Mouse (Mus musculus) stomach, embryonic 15.5 days (tissue): ENCODE results near the gene Stambpl1. TPM values are rescaled to one million over a fixed set of nuclear protein-coding genes. Genes with fewer than 3 reads are reported as not detected.
"Not testable (repeated sequence)": the region's sequence is repeated elsewhere in the genome, so short reads cannot be mapped to it uniquely, and the experiment has no call there.

Source experiments
- ATAC-seq: fragments of 200-750 bp; cut with Nextera tagmentation; 2 replicates; pipeline ENCODE4 v1.8.0; 2017; ENCODE audit warnings: low read depth, moderate number of reproducible peaks, moderate TSS enrichment; ENCODE audit not compliant: insufficient read depth, low FRiP score
- H3K27ac ChIP-seq: fragments of 300-500 bp; sonication (generic); 2 replicates; pipeline ENCODE4 v1.5.1; 2015; ENCODE audit warnings: mild to moderate bottlenecking, inconsistent platforms
- H3K27me3 ChIP-seq: fragments of 300-500 bp; sonication (generic); replicated peaks from 2 replicates; pipeline ENCODE4 v1.6.1; 2015; ENCODE audit warnings: inconsistent platforms
- H3K36me3 ChIP-seq: fragments of 300-500 bp; sonication (generic); 2 replicates; pipeline ENCODE4 v1.6.1; 2015; ENCODE audit warnings: inconsistent platforms
- H3K4me1 ChIP-seq: fragments of 300-500 bp; sonication (generic); 2 replicates; pipeline ENCODE4 v1.6.1; 2015; ENCODE audit warnings: inconsistent platforms
- H3K4me2 ChIP-seq: fragments of 300-500 bp; sonication (generic); 2 replicates; pipeline ENCODE4 v1.6.1; 2015; ENCODE audit warnings: mild to moderate bottlenecking, inconsistent platforms
- H3K4me3 ChIP-seq: fragments of 300-500 bp; sonication (generic); replicated peaks from 2 replicates; pipeline ENCODE4 v1.5.1; 2015; ENCODE audit warnings: inconsistent platforms
- H3K9ac ChIP-seq: fragments of 300-500 bp; sonication (generic); 2 replicates; pipeline ENCODE4 v1.6.1; 2015; ENCODE audit warnings: inconsistent platforms
- H3K9me3 ChIP-seq: fragments of 300-500 bp; sonication (generic); 2 replicates; pipeline ENCODE4 v1.6.1; 2016; ENCODE audit warnings: inconsistent platforms
- WGBS: fragments of 180-500 bp; shearing (Covaris S2); methylation state at CpG from one replicate; pipeline ENCODE4 v1.1.7; 2015; 5-methylcytosine and 5-hydroxymethylcytosine counted together
- polyA plus RNA-seq: library from polyadenylated mRNA; unstranded; fragments of >200 nt; fragmentation: Nextera tagmentation; extraction: Ambion mirVana; gene quantifications from 2 replicates; pipeline ENCODE4 v1.2.1, GENCODE M21; 2015

Gene Stambpl1
- polyA plus RNA-seq, 1 experiment from 2014 or later, result 11.6 TPM

GRCm38 (mm10) chr19:34202668-34203067, 10.6 kb downstream of the Stambpl1 start:
- Histone ChIP-seq H3K36me3 (no peaks in the 10 kb centered on the region), H3K9ac (no peak overlapping the region), H3K4me1 (no peaks in the 10 kb centered on the region), H3K4me2 (no peak overlapping the region), H3K4me3 (no peak overlapping the region), H3K27me3 (no peaks in the 10 kb centered on the region), H3K27ac (no peak overlapping the region), H3K9me3 (no peaks in the 10 kb centered on the region)
- ATAC-seq, result no peak
- WGBS, result 72% methylated on average over 2 of the region's 2 CpGs

DNA sequence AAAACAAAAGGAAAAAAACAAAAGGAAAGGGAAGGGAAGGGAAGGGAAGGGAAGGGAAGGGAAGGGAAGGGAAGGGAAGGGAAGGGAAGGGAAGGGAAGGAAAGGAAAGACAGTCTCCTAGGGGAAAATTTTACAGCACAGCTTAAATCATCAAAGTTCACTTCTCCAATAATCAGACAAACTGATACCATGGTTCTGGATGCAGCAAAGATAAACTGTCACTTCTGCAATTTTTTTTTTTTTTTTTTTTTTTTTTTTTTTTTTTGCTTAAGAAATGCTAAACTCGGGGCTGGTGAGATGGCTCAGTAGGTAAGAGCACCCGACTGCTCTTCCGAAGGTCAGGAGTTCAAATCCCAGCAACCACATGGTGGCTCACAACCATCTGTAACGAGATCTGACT, 14.1 kb downstream of the Stambpl1 start:
- WGBS, result 79% methylated on average over 4 of the region's 4 CpGs
- H3K9me3 ChIP-seq, H3K36me3 ChIP-seq, H3K4me3 ChIP-seq, H3K4me2 ChIP-seq, H3K27me3 ChIP-seq, H3K9ac ChIP-seq, H3K4me1 ChIP-seq, H3K27ac ChIP-seq, ATAC-seq: not testable (repeated sequence)

- Histone ChIP-seq H3K4me3 (no peak overlapping the region), H3K36me3 (no peaks in the 10 kb centered on the region), H3K9ac (no peak overlapping the region), H3K27ac (no peak overlapping the region), H3K4me1 (no peaks in the 10 kb centered on the region), H3K9me3 (no peaks in the 10 kb centered on the region), H3K27me3 (no peaks in the 10 kb centered on the region), H3K4me2 (no peak overlapping the region)
- 71% methylated on average over 8 of the region's 8 CpGs for WGBS
- ATAC-seq, result no peak
Measured at GRCm38 (mm10) chr19:34206760-34207440, 14.9 kb downstream of the Stambpl1 start.

GRCm38 (mm10) chr19:34209031-34209430, 17.0 kb downstream of the Stambpl1 start:
- Histone ChIP-seq H3K4me2 (no peak overlapping the region), H3K36me3 (no peaks in the 10 kb centered on the region), H3K27ac (no peak overlapping the region), H3K27me3 (no peaks in the 10 kb centered on the region), H3K4me3 (no peak overlapping the region), H3K9me3 (no peaks in the 10 kb centered on the region), H3K9ac (no peak overlapping the region), H3K4me1 (no peaks in the 10 kb centered on the region)
- ATAC-seq, result peak; percentile 87
- WGBS, result 56% methylated on average over 3 of the region's 3 CpGs

DNA sequence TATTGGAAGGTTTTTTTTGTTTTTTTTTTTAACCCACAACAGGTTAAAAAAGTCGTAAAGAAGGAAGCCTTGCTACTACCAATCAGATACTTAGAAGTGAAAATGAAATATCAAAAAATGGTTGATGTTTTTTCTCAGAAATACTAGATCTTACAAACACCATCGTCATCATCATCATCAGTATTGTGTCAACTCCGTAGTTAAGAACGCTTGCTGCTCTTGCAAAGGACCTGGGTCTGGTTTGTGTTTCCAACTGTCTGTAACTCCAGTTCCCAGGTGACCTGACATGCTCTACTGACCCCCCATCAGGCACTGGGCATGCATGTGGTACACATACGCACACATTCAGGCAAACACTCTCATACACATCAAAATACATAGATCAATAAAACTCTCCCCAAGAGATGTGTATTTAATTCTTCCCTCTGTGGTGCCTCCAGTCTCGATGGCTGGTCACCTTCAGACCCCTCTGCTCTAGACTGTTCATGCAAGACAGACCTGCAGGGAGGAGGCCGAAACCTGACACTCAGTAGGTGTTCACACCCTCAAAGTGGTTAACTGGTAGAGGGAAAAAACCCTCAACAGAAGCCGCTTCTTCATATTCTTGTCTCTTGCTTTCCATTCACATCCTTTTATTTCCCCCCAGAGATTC, 18.0 kb downstream of the Stambpl1 start:
- H3K36me3 ChIP-seq, result no peaks in the 10 kb centered on the region
- WGBS, result 83% methylated on average over 8 of the region's 8 CpGs
- H3K4me3 ChIP-seq, result no peak overlapping the region
- no peaks in the 10 kb centered on the region for H3K9me3 ChIP-seq
- ATAC-seq, result no peak
- H3K27me3 ChIP-seq, result no peaks in the 10 kb centered on the region
- no peaks in the 10 kb centered on the region for H3K4me1 ChIP-seq
- H3K9ac ChIP-seq, result no peak overlapping the region
- H3K4me2 ChIP-seq, result no peak overlapping the region
- H3K27ac ChIP-seq, result no peak overlapping the region

GRCm38 (mm10) chr19:34210841-34211240, 18.8 kb downstream of the Stambpl1 start:
- Histone ChIP-seq H3K9me3 (no peaks in the 10 kb centered on the region), H3K27me3 (no peaks in the 10 kb centered on the region), H3K4me1 (no peaks in the 10 kb centered on the region), H3K27ac (no peak overlapping the region), H3K9ac (no peak overlapping the region), H3K36me3 (no peaks in the 10 kb centered on the region), H3K4me3 (no peak overlapping the region), H3K4me2 (no peak overlapping the region)
- no peak for ATAC-seq
- WGBS, result 64% methylated on average over 2 of the region's 2 CpGs

GRCm38 (mm10) chr19:34212489-34213250, 20.6 kb downstream of the Stambpl1 start:
- Histone ChIP-seq H3K4me3 (no peak overlapping the region), H3K4me2 (no peak overlapping the region), H3K27ac (no peak overlapping the region), H3K9ac (no peak overlapping the region), H3K4me1 (no peaks in the 10 kb centered on the region), H3K9me3 (no peaks in the 10 kb centered on the region), H3K36me3 (no peaks in the 10 kb centered on the region), H3K27me3 (no peaks in the 10 kb centered on the region)
- WGBS, result 76% methylated on average over 12 of the region's 12 CpGs
- no peak for ATAC-seq

DNA sequence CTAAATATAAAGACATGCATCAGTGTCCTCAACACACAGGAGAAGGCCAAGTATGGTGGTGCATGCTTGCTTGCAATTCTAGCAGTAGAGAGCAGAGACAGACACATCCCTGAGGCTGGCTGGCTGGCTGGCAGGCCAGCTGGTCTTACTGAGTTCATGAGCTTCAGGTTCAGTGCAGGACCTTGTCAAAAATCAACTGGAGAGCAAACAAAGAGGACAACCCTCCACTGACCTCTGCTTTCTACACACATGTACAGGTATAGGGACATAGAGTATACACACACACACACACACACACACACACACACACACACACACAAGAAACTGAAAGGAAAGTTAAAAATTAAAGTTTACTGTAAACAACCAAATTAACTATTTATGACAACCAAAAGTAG, 21.2 kb downstream of the Stambpl1 start:
- H3K9me3 ChIP-seq, result no peaks in the 10 kb centered on the region
- no peaks in the 10 kb centered on the region for H3K27me3 ChIP-seq
- H3K4me1 ChIP-seq, result no peaks in the 10 kb centered on the region
- H3K36me3 ChIP-seq, result no peaks in the 10 kb centered on the region
- no peak overlapping the region for H3K4me3 ChIP-seq
- H3K4me2 ChIP-seq, result no peak overlapping the region
- no peak overlapping the region for H3K27ac ChIP-seq
- no peak overlapping the region for H3K9ac ChIP-seq
- no peak for ATAC-seq

DNA sequence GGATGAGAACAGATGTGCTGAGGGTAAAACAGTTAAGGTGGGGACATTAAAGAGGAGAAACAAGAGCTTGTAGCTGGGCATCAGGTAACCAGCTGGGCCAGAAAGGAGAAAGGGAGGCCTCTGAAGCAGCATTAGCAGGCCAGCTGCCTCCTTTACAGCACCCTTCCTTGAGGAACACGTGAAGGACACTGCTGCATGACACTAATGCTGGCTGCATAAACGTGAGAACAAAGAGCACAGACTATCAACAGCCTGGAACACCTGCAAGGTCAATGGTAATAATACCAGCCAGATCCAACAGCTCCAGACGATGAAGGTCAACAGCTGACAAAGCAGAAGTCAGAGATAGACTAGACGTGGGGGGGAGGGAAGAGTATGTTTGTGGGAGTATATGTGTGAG, 22.1 kb downstream of the Stambpl1 start:
- no peaks in the 10 kb centered on the region for H3K4me1 ChIP-seq
- H3K27ac ChIP-seq, result no peak overlapping the region
- no peak overlapping the region for H3K4me2 ChIP-seq
- no peaks in the 10 kb centered on the region for H3K36me3 ChIP-seq
- peak; percentile 51 for ATAC-seq
- H3K27me3 ChIP-seq, result no peaks in the 10 kb centered on the region
- H3K9me3 ChIP-seq, result no peaks in the 10 kb centered on the region
- 35% methylated on average over 4 of the region's 4 CpGs for WGBS
- no peak overlapping the region for H3K4me3 ChIP-seq
- no peak overlapping the region for H3K9ac ChIP-seq

GRCm38 (mm10) chr19:34216956-34217355, 24.9 kb downstream of the Stambpl1 start:
- no peak overlapping the region for H3K4me3 ChIP-seq
- H3K27ac ChIP-seq, result no peak overlapping the region
- no peak overlapping the region for H3K9ac ChIP-seq
- no peaks in the 10 kb centered on the region for H3K4me1 ChIP-seq
- WGBS, result 59% methylated on average over 5 of the region's 5 CpGs
- no peaks in the 10 kb centered on the region for H3K36me3 ChIP-seq
- H3K27me3 ChIP-seq, result no peaks in the 10 kb centered on the region
- no peak overlapping the region for H3K4me2 ChIP-seq
- no peak for ATAC-seq
- no peaks in the 10 kb centered on the region for H3K9me3 ChIP-seq

- ATAC-seq, result no peak
- no peak overlapping the region for H3K27ac ChIP-seq
- H3K4me3 ChIP-seq, result no peak overlapping the region
- H3K9ac ChIP-seq, result no peak overlapping the region
- H3K4me1 ChIP-seq, result no peaks in the 10 kb centered on the region
- no peaks in the 10 kb centered on the region for H3K27me3 ChIP-seq
- H3K9me3 ChIP-seq, result no peaks in the 10 kb centered on the region
- no peaks in the 10 kb centered on the region for H3K36me3 ChIP-seq
- no peak overlapping the region for H3K4me2 ChIP-seq
- whole genome bisulfite sequencing, result 77% methylated on average over 3 of the region's 3 CpGs
Measured at GRCm38 (mm10) chr19:34217761-34218160, 25.7 kb downstream of the Stambpl1 start.

- no peaks in the 10 kb centered on the region for H3K36me3 ChIP-seq
- no peaks in the 10 kb centered on the region for H3K27me3 ChIP-seq
- no peak overlapping the region for H3K27ac ChIP-seq
- H3K4me1 ChIP-seq, result no peaks in the 10 kb centered on the region
- WGBS, result 86% methylated on average over 5 of the region's 5 CpGs
- H3K4me3 ChIP-seq, result no peak overlapping the region
- H3K9me3 ChIP-seq, result no peaks in the 10 kb centered on the region
- ATAC-seq, result no peak
- H3K4me2 ChIP-seq, result no peak overlapping the region
- H3K9ac ChIP-seq, result no peak overlapping the region
Measured at GRCm38 (mm10) chr19:34219260-34219968, 27.4 kb downstream of the Stambpl1 start.
